Mouse (Mus musculus): ENCODE results near the gene Tacc2.

DNA sequence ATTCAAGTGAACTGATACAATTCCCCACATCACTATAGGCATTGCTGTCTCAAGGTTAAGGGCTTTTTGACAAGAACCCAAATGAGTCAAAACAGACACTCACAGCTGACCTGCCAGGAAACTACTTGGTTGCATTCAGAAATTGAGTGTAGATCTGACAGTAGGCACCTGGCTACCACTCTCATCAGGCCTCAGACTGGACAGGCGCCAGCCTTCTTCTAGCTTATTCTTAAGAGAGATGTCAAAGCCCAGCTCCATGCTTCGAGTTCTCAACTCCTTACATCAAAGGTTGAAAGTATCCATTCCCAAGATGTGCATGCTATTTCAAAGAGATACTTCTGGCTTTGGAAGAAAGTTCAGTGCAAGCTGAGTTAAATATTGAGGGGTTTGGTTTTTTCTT is 128.0 kb downstream of the Tacc2 start:
- TF ChIP-seq CTCF (IDR thresholded peaks at IDR 0.05; ENCODE audit: extremely low read depth, insufficient read depth, low read length) (no peak), POLR2A (IDR thresholded peaks at IDR 0.05; ENCODE audit: extremely low read depth, insufficient read depth, low read length) (no peak)

All from cortical plate, adult 2 months (tissue).